Mouse (Mus musculus): ENCODE results near the gene Lzts3. TPM values are rescaled to one million over a fixed set of nuclear protein-coding genes. Genes with fewer than 3 reads are reported as not detected.
A peak's percentile ranks its signal among the peaks of the same experiment; 100 is the strongest.

Gene Lzts3
- polyA plus RNA-seq, 1 experiment: 11.1 TPM

- peaks cover 3% of the 10 kb centered on the region for H3K4me1 ChIP-seq (ENCODE audit: control insufficient read depth, insufficient read depth, low read length)
- H3K4me3 ChIP-seq (replicated peaks; ENCODE audit: extremely low read depth, low read depth, low read length): no peak overlapping the region
- no peak for TF ChIP-seq CTCF (IDR thresholded peaks at IDR 0.05; ENCODE audit: insufficient read depth, low read length)
- no peak for TF ChIP-seq POLR2A (IDR thresholded peaks at IDR 0.05; ENCODE audit: borderline replicate concordance, extremely low read depth, low read depth, low read length)
- WGBS: 62% methylated on average over 6 of the region's 6 CpGs
- no peak for DNase-seq
Observed at GRCm38 (mm10) chr2:130641351-130642025, 1.1 kb downstream of the Lzts3 start.

GRCm38 (mm10) chr2:130639276-130639675, 3.3 kb downstream of the Lzts3 start:
- WGBS: 84% methylated on average over 6 of the region's 6 CpGs
- no peak for DNase-seq
- H3K4me1 ChIP-seq (ENCODE audit: control insufficient read depth, insufficient read depth, low read length): peaks cover 5% of the 10 kb centered on the region
- TF ChIP-seq POLR2A (IDR thresholded peaks at IDR 0.05; ENCODE audit: borderline replicate concordance, extremely low read depth, low read depth, low read length) (no peak), CTCF (IDR thresholded peaks at IDR 0.05; ENCODE audit: insufficient read depth, low read length) (no peak)
- no peak overlapping the region for H3K4me3 ChIP-seq (replicated peaks; ENCODE audit: extremely low read depth, low read depth, low read length)

GRCm38 (mm10) chr2:130638101-130638611, 4.4 kb downstream of the Lzts3 start:
- WGBS: 45% methylated on average over 16 of the region's 16 CpGs
- TF ChIP-seq POLR2A (IDR thresholded peaks at IDR 0.05; ENCODE audit: borderline replicate concordance, extremely low read depth, low read depth, low read length) (no peak), CTCF (IDR thresholded peaks at IDR 0.05; ENCODE audit: insufficient read depth, low read length) (no peak)
- Histone ChIP-seq H3K4me3 (replicated peaks; ENCODE audit: extremely low read depth, low read depth, low read length) (no peak overlapping the region), H3K4me1 (ENCODE audit: control insufficient read depth, insufficient read depth, low read length) (peaks cover 5% of the 10 kb centered on the region)
- no peak for DNase-seq

GRCm38 (mm10) chr2:130635847-130636246, 6.8 kb downstream of the Lzts3 start:
- no peak for DNase-seq
- no peak for TF ChIP-seq CTCF (IDR thresholded peaks at IDR 0.05; ENCODE audit: insufficient read depth, low read length)
- TF ChIP-seq POLR2A (IDR thresholded peaks at IDR 0.05; ENCODE audit: borderline replicate concordance, extremely low read depth, low read depth, low read length): no peak
- 37% methylated on average over 21 of the region's 21 CpGs for WGBS
- Histone ChIP-seq H3K4me3 (replicated peaks; ENCODE audit: extremely low read depth, low read depth, low read length) (no peak overlapping the region), H3K4me1 (ENCODE audit: control insufficient read depth, insufficient read depth, low read length) (peaks cover 3% of the 10 kb centered on the region; the same call in 1 of the 2 replicates)

GRCm38 (mm10) chr2:130634739-130635411, 7.7 kb downstream of the Lzts3 start:
- WGBS: 10% methylated on average over 38 of the region's 38 CpGs
- peak; percentile 22 for DNase-seq
- TF ChIP-seq POLR2A (IDR thresholded peaks at IDR 0.05; ENCODE audit: borderline replicate concordance, extremely low read depth, low read depth, low read length) (no peak), CTCF (IDR thresholded peaks at IDR 0.05; ENCODE audit: insufficient read depth, low read length) (no peak)
- H3K4me3 ChIP-seq (replicated peaks; ENCODE audit: extremely low read depth, low read depth, low read length): peak overlapping the region; percentile 11
- peaks cover 3% of the 10 kb centered on the region; the same call in 1 of the 2 replicates for H3K4me1 ChIP-seq (ENCODE audit: control insufficient read depth, insufficient read depth, low read length)

- TF ChIP-seq POLR2A (IDR thresholded peaks at IDR 0.05; ENCODE audit: borderline replicate concordance, extremely low read depth, low read depth, low read length): no peak
- TF ChIP-seq CTCF (IDR thresholded peaks at IDR 0.05; ENCODE audit: insufficient read depth, low read length): no peak
- DNase-seq: no peak
- Histone ChIP-seq H3K4me3 (replicated peaks; ENCODE audit: extremely low read depth, low read depth, low read length) (no peak overlapping the region), H3K4me1 (ENCODE audit: control insufficient read depth, insufficient read depth, low read length) (peaks cover 3% of the 10 kb centered on the region)
- WGBS: 32% methylated on average over 14 of the region's 14 CpGs
Observed at GRCm38 (mm10) chr2:130634006-130634738, 8.4 kb downstream of the Lzts3 start.

- 59% methylated on average over 5 of the region's 5 CpGs for WGBS
- no peak for TF ChIP-seq CTCF (IDR thresholded peaks at IDR 0.05; ENCODE audit: insufficient read depth, low read length)
- TF ChIP-seq POLR2A (IDR thresholded peaks at IDR 0.05; ENCODE audit: borderline replicate concordance, extremely low read depth, low read depth, low read length): no peak
- Histone ChIP-seq H3K4me1 (ENCODE audit: control insufficient read depth, insufficient read depth, low read length) (peaks cover 8% of the 10 kb centered on the region), H3K4me3 (replicated peaks; ENCODE audit: extremely low read depth, low read depth, low read length) (no peak overlapping the region)
- no peak for DNase-seq
Observed at GRCm38 (mm10) chr2:130632887-130633675, 9.5 kb downstream of the Lzts3 start.

- 84% methylated on average over 1 of the region's 1 CpGs for WGBS
- Histone ChIP-seq H3K4me1 (ENCODE audit: control insufficient read depth, insufficient read depth, low read length) (peaks cover 8% of the 10 kb centered on the region), H3K4me3 (replicated peaks; ENCODE audit: extremely low read depth, low read depth, low read length) (no peak overlapping the region)
- TF ChIP-seq CTCF (IDR thresholded peaks at IDR 0.05; ENCODE audit: insufficient read depth, low read length): no peak
- no peak for TF ChIP-seq POLR2A (IDR thresholded peaks at IDR 0.05; ENCODE audit: borderline replicate concordance, extremely low read depth, low read depth, low read length)
- no peak for DNase-seq
Observed at GRCm38 (mm10) chr2:130632416-130632815, 10.2 kb downstream of the Lzts3 start.

- WGBS: 0% methylated on average over 25 of the region's 25 CpGs
- peak; percentile 92 for DNase-seq
Observed at GRCm38 (mm10) chr2:130629839-130630203, 12.8 kb downstream of the Lzts3 start, which contains the start of the genes Fastkd5 and Ubox5. TSS of gene Fastkd5 (minus strand) at chr2:130630027. TSS of gene Ubox5 (minus strand) at chr2:130630038.

More at GRCm38 (mm10) chr2:130629839-130630203, 12.8 kb downstream of the Lzts3 start, which contains the start of the genes Fastkd5 and Ubox5:
- TF ChIP-seq POLR2A (IDR thresholded peaks at IDR 0.05; ENCODE audit: borderline replicate concordance, extremely low read depth, low read depth, low read length) (peak; percentile 63; the same call in 1 of the 2 replicates), CTCF (IDR thresholded peaks at IDR 0.05; ENCODE audit: insufficient read depth, low read length) (no peak)
- Histone ChIP-seq H3K4me1 (ENCODE audit: control insufficient read depth, insufficient read depth, low read length) (peaks cover 8% of the 10 kb centered on the region), H3K4me3 (replicated peaks; ENCODE audit: extremely low read depth, low read depth, low read length) (peak within 1 kb of the TSS; percentile 71)
